Mouse (Mus musculus) heart, postnatal 10 days (tissue): ENCODE results near the gene Nmrk2. TPM values are rescaled to one million over a fixed set of nuclear protein-coding genes. Genes with fewer than 3 reads are reported as not detected.

Source experiments
- DNase-seq, 2 experiments: peaks; one replicate each; pipeline ENCODE4 v3.0.0; 2021
- intact Hi-C: fragments of 180-260 bp; cut with DNase I; formaldehyde crosslinking; loops from one replicate; pipeline ENCODE4 v1.15.1; 2025
- total RNA-seq, 2 experiments: library from RNA; stranded (reverse); gene quantifications; 2 replicates each; pipeline ENCODE4 v1.2.3; 2021

Gene Nmrk2
- total RNA-seq, 2 experiments from 2014 or later: 11.6 to 16.5 TPM

DNA sequence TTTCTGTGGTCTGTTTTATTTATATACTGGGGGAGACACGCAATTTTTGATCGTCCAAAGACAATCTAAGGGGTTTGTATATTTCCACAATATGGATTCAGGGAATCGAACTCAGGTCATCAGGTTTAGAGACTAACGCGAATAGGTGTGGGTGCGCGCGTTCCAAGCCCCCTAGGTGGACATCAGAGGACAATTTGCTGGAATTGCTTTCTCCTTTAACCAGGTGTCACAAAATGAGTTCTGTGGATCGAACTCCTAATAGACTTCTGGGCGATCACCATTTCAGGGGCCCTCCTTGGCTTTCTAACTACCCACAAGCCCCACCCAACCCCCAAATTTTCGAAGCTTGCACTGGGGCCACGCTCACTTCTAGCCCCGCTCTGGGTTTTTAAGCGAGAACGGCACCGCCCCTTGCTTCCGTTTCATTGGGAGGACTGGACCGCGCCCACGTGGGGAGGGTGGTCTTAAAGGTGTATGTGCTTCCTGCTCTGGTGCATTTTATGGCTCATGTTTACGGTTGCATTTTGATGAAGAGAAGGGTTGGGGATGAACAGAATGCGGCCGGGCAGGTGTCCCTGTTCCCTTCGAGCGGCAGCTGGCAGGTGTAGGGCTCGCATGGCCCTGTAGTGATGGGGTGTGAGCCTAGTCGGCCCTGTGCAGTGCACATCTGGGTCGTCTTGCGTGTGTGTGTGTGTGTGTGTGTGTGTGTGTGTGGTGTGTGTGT, 33.2 kb downstream of the Nmrk2 start:
- intact Hi-C loops: no loop called here

DNA sequence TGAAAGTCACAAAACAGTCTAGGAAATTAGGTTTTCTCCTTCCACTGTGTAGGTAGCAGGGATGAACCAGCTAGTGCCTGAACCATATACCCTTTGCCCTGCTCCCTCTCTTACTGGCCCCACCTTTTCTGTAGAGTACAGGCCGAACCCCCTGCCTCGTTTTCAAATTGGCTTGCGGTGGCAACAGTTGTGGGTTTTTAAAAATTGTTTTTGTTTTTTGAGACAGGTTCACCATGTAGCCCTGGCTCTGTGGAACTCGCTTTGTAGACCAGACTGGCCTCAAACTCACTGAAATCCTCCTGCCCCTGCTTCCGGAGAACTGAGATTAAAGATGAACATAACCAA, 33.8 kb downstream of the Nmrk2 start:
- intact Hi-C loops: no loop called here
- no peak for DNase-seq

More for the DNA sequence above, 33.2 kb downstream of the Nmrk2 start:
- DNase-seq: peak; percentile 88 to 90

- intact Hi-C loops: loop anchor here (2.0 kb wide), 1 partner anchor 27 kb away; no protein-coding TSS in a partner anchor
- peak; percentile 100 for DNase-seq
These were observed 34.4 kb downstream of the Nmrk2 start, which contains the start of gene Pias4 for GRCm38 (mm10) chr10:81167200-81168086. Gene Pias4 (minus strand): TSS chr10:81167923.

DNA sequence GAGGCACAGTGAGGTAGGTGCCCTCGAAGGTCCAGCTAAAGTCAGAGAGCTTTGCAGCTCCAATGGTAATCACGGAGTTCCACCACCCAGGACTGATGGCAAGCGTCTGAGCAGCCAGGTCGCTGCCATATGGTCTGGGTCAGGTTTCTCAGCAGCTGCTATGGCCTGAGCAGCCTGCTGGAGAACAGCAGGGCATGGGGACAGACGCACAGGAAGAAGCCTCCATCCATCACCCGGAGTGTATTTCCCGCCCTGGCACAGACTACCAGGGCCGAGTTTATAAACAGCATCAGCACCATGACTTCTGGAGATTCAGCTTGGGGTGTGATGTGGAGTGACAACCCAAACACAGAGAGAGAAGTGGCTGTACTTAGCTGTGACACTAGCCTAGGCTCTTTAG, 36.7 kb downstream of the Nmrk2 start:
- intact Hi-C loops: no loop called here
- no peak for DNase-seq

DNA sequence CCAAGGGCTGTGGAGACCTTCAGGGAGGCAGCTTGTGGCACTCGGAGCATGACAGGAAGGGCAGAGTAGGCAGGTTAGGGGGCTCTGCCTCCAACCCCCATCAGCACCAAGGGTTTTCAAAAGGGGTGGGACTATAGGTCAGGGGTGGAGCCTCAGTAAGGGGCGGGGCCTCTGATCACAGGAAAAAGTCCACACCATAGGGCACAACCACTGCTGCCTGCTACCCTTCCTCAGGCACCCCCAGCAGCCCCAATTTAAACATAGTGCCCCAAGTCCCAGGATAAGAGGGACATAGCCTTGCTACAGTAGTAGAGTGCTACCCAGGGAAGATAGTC, 39.6 kb downstream of the Nmrk2 start:
- no peak for DNase-seq
- intact Hi-C loops: no loop called here

- peak in 1 of 2 experiments; percentile 34 for DNase-seq
- intact Hi-C loops: no loop called here
These were observed 40.1 kb downstream of the Nmrk2 start for GRCm38 (mm10) chr10:81161602-81162317.

DNA sequence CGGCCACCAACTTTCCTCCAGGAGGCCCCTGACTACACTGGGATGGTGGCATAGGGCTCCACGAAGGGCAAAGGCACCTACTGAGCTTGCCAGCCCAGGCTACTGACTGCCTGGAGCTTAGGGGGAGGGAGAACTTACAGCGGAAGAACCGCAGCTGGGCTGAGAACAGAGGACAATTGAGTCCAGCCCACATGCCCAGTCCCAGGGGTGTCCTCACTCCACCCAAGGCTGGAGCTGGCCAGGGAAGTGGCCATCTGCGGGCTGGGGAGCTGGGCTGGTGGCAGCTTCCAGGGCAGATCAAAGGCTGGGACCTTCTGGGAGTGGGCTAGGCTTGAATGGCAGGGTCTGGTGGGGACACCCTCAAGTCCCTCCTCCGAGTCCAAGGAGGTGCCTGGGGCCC, 47.1 kb downstream of the Nmrk2 start:
- intact Hi-C loops: no loop called here
- DNase-seq: peak in 1 of 2 experiments; percentile 21

DNA sequence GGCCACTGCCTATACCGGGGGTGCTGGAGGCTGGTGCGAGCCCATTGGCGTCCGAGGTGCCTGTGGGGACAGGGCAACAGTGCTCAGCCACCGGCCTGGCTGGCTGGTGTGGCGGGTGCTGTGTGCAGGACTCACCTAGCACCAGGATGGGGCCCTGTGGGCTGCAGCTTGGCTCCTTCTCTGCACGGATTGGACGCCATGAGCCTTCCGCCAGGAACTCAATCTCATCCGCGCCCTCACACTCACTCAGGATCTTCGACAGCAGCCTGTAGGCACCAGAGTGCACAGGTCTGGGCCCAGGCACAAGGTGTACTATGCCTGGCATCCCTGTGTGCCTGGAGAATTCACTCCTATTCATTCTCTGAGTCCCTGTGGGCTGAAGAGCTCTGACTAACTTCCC, 47.5 kb downstream of the Nmrk2 start:
- intact Hi-C loops: no loop called here
- no peak for DNase-seq

DNA sequence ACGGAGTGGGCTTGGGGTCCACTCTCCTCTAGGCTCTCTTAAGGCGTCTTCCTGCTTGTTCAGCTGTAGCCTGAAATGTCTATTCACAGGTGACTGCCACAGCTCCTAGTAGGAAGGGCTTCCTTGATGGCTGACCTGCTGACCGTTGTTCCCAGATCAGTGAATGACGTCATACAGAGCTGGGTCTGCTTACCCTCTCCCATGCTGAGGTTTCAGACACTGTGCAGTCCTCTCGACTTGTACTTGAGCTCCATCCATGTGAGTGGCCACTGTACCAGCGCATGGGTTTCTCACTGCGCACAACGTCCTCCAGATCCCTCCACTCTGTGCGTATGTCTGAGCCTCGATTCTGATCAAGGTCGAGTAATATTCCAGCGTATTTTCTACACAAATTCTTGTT, 49.2 kb downstream of the Nmrk2 start:
- DNase-seq: no peak
- intact Hi-C loops: no loop called here

- intact Hi-C loops: no loop called here
- DNase-seq: no peak
These were observed 50.6 kb downstream of the Nmrk2 start for GRCm38 (mm10) chr10:81151261-81151660.

Other genes starting within 250 kb of the Nmrk2 start
- gene Gng7, start 187.1 kb downstream of the Nmrk2 start, total RNA-seq: 1 to 10 TPM in 1 of 2 experiments, under 1 TPM in 1; 0.67 to 1.1 TPM
- gene Diras1, start 176.4 kb downstream of the Nmrk2 start, total RNA-seq: not detected
- gene Slc39a3, start 164.6 kb downstream of the Nmrk2 start, total RNA-seq: 10 to 100 TPM; 11.5 to 13.0 TPM
- gene Sgta, start 141.9 kb downstream of the Nmrk2 start, total RNA-seq: 100 to 1,000 TPM; 103 to 106 TPM
- 10 to 100 TPM; 11.5 to 14.9 TPM for gene Thop1, start 132.0 kb downstream of the Nmrk2 start, total RNA-seq
- gene Creb3l3, start 103.2 kb downstream of the Nmrk2 start, total RNA-seq: 1 to 10 TPM; 1.2 to 2.4 TPM
- 100 to 1,000 TPM; 129 to 131 TPM for gene Map2k2, start 96.1 kb downstream of the Nmrk2 start, total RNA-seq
- 10 to 100 TPM; 43.7 to 48.0 TPM for gene Zbtb7a, start 66.8 kb downstream of the Nmrk2 start, total RNA-seq
- 10 to 100 TPM; 14.7 to 17.8 TPM for gene Pias4, start 34.1 kb downstream of the Nmrk2 start, total RNA-seq
- 1,000 to 10,000 TPM; 1,333 to 1,385 TPM for gene Eef2, start 25.4 kb downstream of the Nmrk2 start, total RNA-seq
- 10 to 100 TPM; 33.3 to 39.1 TPM for gene Dapk3, start 19.0 kb downstream of the Nmrk2 start, total RNA-seq
- gene 4930442H23Rik, start 18.2 kb downstream of the Nmrk2 start, total RNA-seq: not detected
- gene Atcay, start 28.8 kb upstream of the Nmrk2 start, total RNA-seq: under 1 TPM; 0.24 to 0.30 TPM
- gene Zfr2, start 31.1 kb upstream of the Nmrk2 start, total RNA-seq: 1 to 10 TPM; 3.8 TPM
- under 1 TPM; 0.27 to 0.38 TPM for gene Matk, start 50.9 kb upstream of the Nmrk2 start, total RNA-seq
- 100 to 1,000 TPM in 1 of 2 experiments, 10 to 100 TPM in 1; 93.4 to 108 TPM for gene Mrpl54, start 64.9 kb upstream of the Nmrk2 start, total RNA-seq
- 10 to 100 TPM; 66.5 to 68.3 TPM for gene Apba3, start 64.9 kb upstream of the Nmrk2 start, total RNA-seq
- under 1 TPM; 0.14 to 0.37 TPM for gene Tjp3, start 89.5 kb upstream of the Nmrk2 start, total RNA-seq
- gene Pip5k1c, start 90.9 kb upstream of the Nmrk2 start, total RNA-seq: 10 to 100 TPM; 43.2 to 46.4 TPM
- gene Cactin, start 119.1 kb upstream of the Nmrk2 start, total RNA-seq: 10 to 100 TPM; 21.0 to 23.6 TPM
- 1 to 10 TPM; 7.7 to 8.5 TPM for gene Tbxa2r, start 126.7 kb upstream of the Nmrk2 start, total RNA-seq
- 1 to 10 TPM; 4.8 to 6.1 TPM for gene Gipc3, start 141.2 kb upstream of the Nmrk2 start, total RNA-seq
- 100 to 1,000 TPM in 1 of 2 experiments, 10 to 100 TPM in 1; 88.1 to 105 TPM for gene Hmg20b, start 148.4 kb upstream of the Nmrk2 start, total RNA-seq
- gene Mfsd12, start 155.4 kb upstream of the Nmrk2 start, total RNA-seq: 10 to 100 TPM; 11.6 to 14.4 TPM
- gene 4930404N11Rik, start 163.8 kb upstream of the Nmrk2 start, total RNA-seq: 1 to 10 TPM in 1 of 2 experiments, under 1 TPM in 1; 0.42 to 1.1 TPM
- 10 to 100 TPM; 39.7 to 41.2 TPM for gene Fzr1, start 176.5 kb upstream of the Nmrk2 start, total RNA-seq
- gene Dohh, start 182.4 kb upstream of the Nmrk2 start, total RNA-seq: 10 to 100 TPM; 53.2 to 57.5 TPM
- gene Gm48551, start 182.4 kb upstream of the Nmrk2 start, total RNA-seq: under 1 TPM; 0.74 to 0.87 TPM
- gene Gm48552, start 187.0 kb upstream of the Nmrk2 start, total RNA-seq: under 1 TPM; 0.77 to 0.98 TPM
- gene Smim24, start 191.0 kb upstream of the Nmrk2 start, total RNA-seq: 1 to 10 TPM; 1.3 to 2.2 TPM